Mouse (Mus musculus) heart, postnatal 0 days (tissue): ENCODE measurements around the gene Tbcel. TPM values are rescaled to one million over a fixed set of nuclear protein-coding genes. Genes with fewer than 3 reads are reported as not detected.

Source experiments
- ATAC-seq: fragments of 200-750 bp; cut with Nextera tagmentation; 2 replicates; pipeline ENCODE4 v1.8.0; 2017; ENCODE audit warnings: low read depth, moderate number of reproducible peaks, moderate library complexity; ENCODE audit not compliant: insufficient read depth
- DNase-seq: peaks from one replicate; pipeline ENCODE4 v3.0.0-alpha.2; 2016; ENCODE audit warnings: low spot score
- H3K27ac ChIP-seq: fragments of 300-500 bp; sonication (generic); 2 replicates; pipeline ENCODE4 v1.5.1; 2014; ENCODE audit warnings: low read depth, mild to moderate bottlenecking
- H3K27me3 ChIP-seq: fragments of 300-500 bp; sonication (generic); 2 replicates; pipeline ENCODE4 v1.6.1; 2014; ENCODE audit warnings: low read length, mixed read lengths; ENCODE audit not compliant: control insufficient read depth, insufficient read depth
- H3K36me3 ChIP-seq: fragments of 300-500 bp; sonication (generic); replicated peaks from 2 replicates; pipeline ENCODE4 v1.6.1; 2014; ENCODE audit warnings: low read length, mixed read lengths; ENCODE audit not compliant: control insufficient read depth, insufficient read depth
- H3K4me1 ChIP-seq: fragments of 300-500 bp; sonication (generic); 2 replicates; pipeline ENCODE4 v1.6.1; 2014; ENCODE audit warnings: antibody characterized with exemption; ENCODE audit not compliant: control insufficient read depth, insufficient read depth
- H3K4me2 ChIP-seq: fragments of 300-500 bp; sonication (generic); 2 replicates; pipeline ENCODE4 v1.6.1; 2014; ENCODE audit warnings: low read depth, mild to moderate bottlenecking, low read length, moderate library complexity
- H3K4me3 ChIP-seq: fragments of 300-500 bp; sonication (generic); 2 replicates; pipeline ENCODE4 v1.5.1; 2014; ENCODE audit warnings: low read depth, low read length
- H3K9ac ChIP-seq: fragments of 300-500 bp; sonication (generic); replicated peaks from 2 replicates; pipeline ENCODE4 v1.6.1; 2014; ENCODE audit warnings: low read depth, low read length, mixed read lengths
- H3K9me3 ChIP-seq: fragments of 300-500 bp; sonication (generic); replicated peaks from 2 replicates; pipeline ENCODE4 v1.6.1; 2016; ENCODE audit warnings: low read length; ENCODE audit not compliant: control insufficient read depth
- CTCF ChIP-seq: IDR thresholded peaks from 2 replicates; pipeline ENCODE4 v1.5.1; 2016; ENCODE audit warnings: antibody characterized with exemption, control low read depth, low read depth
- EP300 ChIP-seq: IDR thresholded peaks from 2 replicates; pipeline ENCODE4 v1.6.1; 2016; ENCODE audit warnings: antibody characterized with exemption, low read depth
- WGBS: fragments of 180-500 bp; shearing (Covaris S2); extraction: QIAGEN DNeasy Blood & Tissue Kit; methylation state at CpG from one replicate; pipeline ENCODE4 v1.1.7; 2014; 5-methylcytosine and 5-hydroxymethylcytosine counted together
- polyA plus RNA-seq: library from polyadenylated mRNA; unstranded; fragments of >200 nt; fragmentation: Nextera tagmentation; extraction: Ambion mirVana; gene quantifications from 2 replicates; pipeline ENCODE4 v1.2.1, GENCODE M21; 2015
- total RNA-seq: library from RNA; depleted of rRNA; stranded (reverse); fragments of >200 nt; gene quantifications from 2 replicates; pipeline ENCODE4 v1.2.3, GENCODE M21; 2014; ENCODE audit warnings: low replicate concordance

The Tbcel gene
- total and polyA plus RNA-seq, 2 experiments from 2014 or later: 2.6 to 7.6 TPM

DNA sequence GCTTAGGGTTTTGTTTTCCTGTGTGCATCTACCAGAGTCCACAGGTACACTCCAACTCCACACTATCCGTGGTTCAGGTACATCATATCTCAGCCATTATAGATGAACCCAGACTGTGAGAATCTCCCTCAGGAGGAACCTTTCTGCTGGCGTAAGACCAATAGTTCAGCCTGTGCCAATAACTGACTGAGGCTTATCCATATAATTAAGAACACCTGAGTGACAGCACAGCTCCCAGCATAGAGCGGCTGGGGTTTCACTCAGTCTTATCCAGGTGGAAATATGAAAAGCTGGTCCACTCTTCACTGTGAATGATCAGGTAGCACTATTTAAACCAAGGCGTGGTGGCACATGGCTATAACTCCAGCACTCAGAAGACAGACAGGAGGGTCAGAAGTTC, 3.9 kb downstream of the Tbcel start:
- H3K4me2 ChIP-seq: no peak overlapping the region
- no peak overlapping the region for H3K27ac ChIP-seq
- H3K27me3 ChIP-seq: no peaks in the 10 kb centered on the region
- WGBS: 80% methylated on average over 4 of the region's 4 CpGs
- no peaks in the 10 kb centered on the region for H3K36me3 ChIP-seq
- H3K4me3 ChIP-seq: no peak overlapping the region
- H3K9ac ChIP-seq: no peak overlapping the region
- no peaks in the 10 kb centered on the region for H3K4me1 ChIP-seq
- TF ChIP-seq EP300: no peak
- no peak for TF ChIP-seq CTCF
- no peaks in the 10 kb centered on the region for H3K9me3 ChIP-seq
- DNase-seq (no peak), ATAC-seq (no peak)

DNA sequence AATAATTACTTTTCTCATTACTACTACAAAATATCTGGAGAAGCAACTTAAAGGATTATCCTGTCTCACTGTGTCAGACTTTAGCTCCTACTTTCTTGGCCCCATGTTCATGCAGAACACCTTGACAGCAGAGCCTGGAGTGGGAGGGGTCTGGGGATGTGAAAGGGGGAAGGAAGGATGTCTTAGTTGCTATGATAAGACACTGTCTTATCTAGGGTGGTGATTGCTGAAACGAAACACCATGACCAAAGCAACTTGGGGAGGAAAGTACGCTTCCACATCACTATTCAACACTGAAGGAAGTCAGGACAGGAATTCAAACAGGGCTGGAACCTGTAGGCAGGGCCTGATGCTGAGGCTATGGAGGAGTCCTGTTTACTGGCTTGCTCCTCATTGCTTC, 11.3 kb downstream of the Tbcel start:
- ATAC-seq (no peak), DNase-seq (no peak)
- H3K4me1 ChIP-seq: no peaks in the 10 kb centered on the region
- H3K4me3 ChIP-seq: no peak overlapping the region
- H3K9ac ChIP-seq: no peak overlapping the region
- no peak overlapping the region for H3K27ac ChIP-seq
- WGBS: 33% methylated on average over 2 of the region's 2 CpGs
- H3K27me3 ChIP-seq: no peaks in the 10 kb centered on the region
- H3K9me3 ChIP-seq: no peaks in the 10 kb centered on the region
- TF ChIP-seq EP300: no peak
- TF ChIP-seq CTCF: no peak
- no peak overlapping the region for H3K4me2 ChIP-seq
- H3K36me3 ChIP-seq: no peaks in the 10 kb centered on the region

DNA sequence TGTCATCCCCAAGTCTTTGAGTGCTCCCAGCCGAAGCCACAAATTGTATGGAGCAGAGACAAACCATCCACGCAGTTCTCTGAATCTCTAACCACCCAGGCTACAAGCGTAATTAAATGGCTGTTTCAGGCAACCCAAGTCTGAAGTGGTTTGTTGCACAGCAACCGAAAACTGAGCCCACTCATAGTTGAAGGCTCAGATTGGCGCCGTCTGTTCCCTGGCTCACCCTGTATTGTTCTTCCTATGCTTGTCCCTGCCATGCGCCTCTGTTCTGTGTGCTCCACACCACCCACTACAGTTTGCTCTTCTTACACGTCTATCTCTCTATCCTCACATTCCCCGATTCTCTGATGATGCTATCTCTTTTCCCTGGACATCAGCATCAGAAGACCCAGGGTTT, 15.8 kb downstream of the Tbcel start:
- ATAC-seq: no peak
- no peak overlapping the region for H3K27ac ChIP-seq
- H3K4me1 ChIP-seq: no peaks in the 10 kb centered on the region
- H3K4me2 ChIP-seq: no peak overlapping the region
- no peak for TF ChIP-seq EP300
- TF ChIP-seq CTCF: no peak
- no peaks in the 10 kb centered on the region for H3K9me3 ChIP-seq
- 74% methylated on average over 9 of the region's 9 CpGs for WGBS
- no peaks in the 10 kb centered on the region for H3K36me3 ChIP-seq
- no peaks in the 10 kb centered on the region for H3K27me3 ChIP-seq
- no peak overlapping the region for H3K4me3 ChIP-seq
- no peak for DNase-seq
- no peak overlapping the region for H3K9ac ChIP-seq

DNA sequence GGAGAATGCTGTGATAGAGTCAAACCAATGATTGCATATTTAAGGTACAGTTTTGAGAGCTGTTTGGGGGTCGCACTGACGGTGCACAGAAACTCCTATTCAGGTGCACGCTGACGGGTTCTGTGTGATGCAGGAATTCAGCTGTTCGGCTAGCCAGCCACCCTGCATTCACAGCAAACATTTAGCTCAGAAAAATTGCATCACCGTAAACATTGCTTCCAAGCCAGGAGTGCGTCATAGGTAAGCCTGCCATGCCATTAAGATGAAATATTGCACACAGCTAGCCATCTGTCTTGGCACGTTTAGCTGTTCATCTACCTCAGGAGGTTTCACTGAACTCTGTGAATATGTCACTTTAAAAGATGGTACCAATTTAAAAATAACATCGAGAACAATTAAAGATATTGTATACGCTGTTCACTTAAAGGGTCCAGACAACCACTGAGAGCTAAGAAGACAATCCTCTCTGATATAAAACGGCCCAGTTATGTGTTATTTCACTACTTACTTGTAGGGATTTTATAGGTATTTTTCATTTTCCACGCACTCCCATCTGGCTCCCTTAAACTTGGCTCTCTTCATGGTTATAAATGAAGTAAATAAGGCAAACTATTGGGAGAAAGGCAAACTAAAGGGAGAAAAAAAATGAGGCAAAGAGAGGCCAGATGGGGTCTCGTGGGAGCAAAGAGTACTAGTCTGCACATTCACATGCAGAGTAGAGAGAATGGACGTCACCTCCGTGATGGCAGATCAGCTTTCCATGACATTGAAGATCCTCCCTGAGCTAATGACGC, 16.8 kb downstream of the Tbcel start:
- TF ChIP-seq EP300 (no peak), CTCF (no peak)
- Histone ChIP-seq H3K9me3 (no peaks in the 10 kb centered on the region), H3K4me2 (no peak overlapping the region), H3K27me3 (no peaks in the 10 kb centered on the region), H3K4me3 (no peak overlapping the region), H3K4me1 (no peaks in the 10 kb centered on the region), H3K36me3 (no peaks in the 10 kb centered on the region), H3K9ac (no peak overlapping the region), H3K27ac (no peak overlapping the region)
- no peak for DNase-seq
- 82% methylated on average over 16 of the region's 16 CpGs for WGBS
- ATAC-seq: no peak

DNA sequence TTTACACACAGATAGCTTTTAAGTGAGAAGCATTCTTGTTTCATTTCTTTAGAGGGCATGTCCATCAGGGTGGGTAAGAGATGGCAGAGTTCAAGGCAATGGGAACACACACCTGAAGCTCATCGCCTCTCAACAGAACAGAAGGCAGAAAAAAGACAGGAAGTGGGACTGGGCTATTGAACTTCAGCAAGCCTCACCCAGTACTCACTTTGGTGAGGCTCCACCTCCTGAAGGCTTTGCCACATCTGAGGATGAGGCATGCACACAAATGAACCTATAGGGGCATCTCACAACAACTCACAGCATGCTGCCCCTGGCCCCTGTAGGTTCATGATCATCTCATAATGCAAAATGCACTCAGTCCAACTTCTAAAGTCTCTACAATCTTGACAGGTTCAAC, 19.5 kb downstream of the Tbcel start:
- WGBS: 77% methylated on average over 1 of the region's 1 CpGs
- ATAC-seq (no peak), DNase-seq (no peak)
- Histone ChIP-seq H3K36me3 (no peaks in the 10 kb centered on the region), H3K9ac (no peak overlapping the region), H3K9me3 (no peaks in the 10 kb centered on the region), H3K27me3 (no peaks in the 10 kb centered on the region), H3K4me3 (no peak overlapping the region), H3K4me2 (no peak overlapping the region), H3K4me1 (no peaks in the 10 kb centered on the region), H3K27ac (no peak overlapping the region)
- TF ChIP-seq EP300 (no peak), CTCF (no peak)

DNA sequence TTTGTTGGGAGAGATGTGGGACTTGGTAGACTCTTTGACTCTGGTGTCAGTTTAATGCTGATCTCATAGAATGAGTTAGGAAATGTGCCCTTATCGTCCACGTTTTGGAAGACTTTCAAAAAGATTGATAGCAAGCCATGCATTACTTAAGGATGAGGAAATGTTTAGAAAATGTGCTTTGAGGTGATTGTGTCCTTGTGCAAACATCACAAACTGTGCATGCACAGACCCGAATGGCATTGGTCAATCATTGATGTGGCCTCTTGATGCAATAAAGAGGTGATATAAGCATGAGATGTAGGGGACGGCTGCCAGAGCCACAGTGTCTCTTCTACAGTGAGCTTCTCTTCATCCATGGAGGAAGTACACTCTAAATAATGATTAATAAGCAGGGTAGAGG, 20.7 kb downstream of the Tbcel start:
- TF ChIP-seq EP300 (no peak), CTCF (no peak)
- Histone ChIP-seq H3K9me3 (no peaks in the 10 kb centered on the region), H3K4me2 (no peak overlapping the region), H3K4me1 (no peaks in the 10 kb centered on the region), H3K27ac (no peak overlapping the region), H3K9ac (no peak overlapping the region), H3K27me3 (no peaks in the 10 kb centered on the region), H3K36me3 (no peaks in the 10 kb centered on the region), H3K4me3 (no peak overlapping the region)
- DNase-seq (no peak), ATAC-seq (no peak)
- 40% methylated on average over 4 of the region's 4 CpGs for WGBS
